Mouse (Mus musculus) bone marrow, adult 2 months (tissue): ENCODE results near the gene Ltc4s.

Experiments
- CTCF ChIP-seq: fragments of 200-500 bp; IDR thresholded peaks from 2 replicates; pipeline ENCODE4 v1.5.1; 2011; ENCODE audit warnings: low read length, control low read depth; ENCODE audit not compliant: control insufficient read depth, insufficient read depth
- POLR2A ChIP-seq: fragments of 200-500 bp; IDR thresholded peaks from 2 replicates; pipeline ENCODE4 v1.6.1; 2011; ENCODE audit warnings: low read depth, mild to moderate bottlenecking, control low read depth, low read length, borderline replicate concordance; ENCODE audit not compliant: control insufficient read depth

- TF ChIP-seq CTCF (no peak), POLR2A (no peak)
These were observed 36.8 kb downstream of the Ltc4s start for GRCm38 (mm10) chr11:50201590-50201989.
